ENCODE assay signal across 26 mouse cellular contexts in the genomic region with DNA sequence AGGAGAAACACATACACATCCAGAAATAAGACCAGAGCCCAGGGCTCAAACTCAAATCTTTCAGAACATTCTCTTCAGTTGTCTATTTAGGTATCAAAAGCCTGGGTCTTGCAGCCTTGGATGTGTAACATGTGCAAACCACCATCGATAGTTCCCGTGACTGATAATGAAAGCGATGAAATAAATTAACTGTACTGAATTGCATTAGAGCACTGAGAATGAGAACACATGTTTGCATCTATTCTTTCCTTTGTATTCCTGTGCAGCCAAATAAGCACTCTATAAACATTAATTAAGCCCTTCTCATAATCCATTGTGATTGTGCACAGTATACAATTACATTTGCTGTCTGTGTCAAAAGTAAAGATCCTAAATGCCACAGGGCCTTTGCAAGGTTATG. TPM values are rescaled to one million over a fixed set of nuclear protein-coding genes. Genes with fewer than 3 reads are reported as not detected.
DNase-seq lines count a peak whose midpoint lies in the region; ATAC-seq and TF ChIP-seq lines count a peak whose summit lies in the region.
"Had no signal": no experiment of that assay in that cellular context is flagged by ENCODE, and none has a peak within 500 bp of the region (broad histone marks: within the 10 kb centered on the region; RNA-seq: fewer than 3 reads in every experiment).

No protein-coding gene starts in this region.

- no peak overlapping the region for H3K27ac ChIP-seq in forebrain, embryonic 13.5 days
- no peak overlapping the region for H3K27ac ChIP-seq in forebrain, postnatal 0 days (ENCODE audit: low read depth, low read length)
- no peak overlapping the region for H3K27ac ChIP-seq in forebrain, embryonic 16.5 days (ENCODE audit: low read length)
- no peak overlapping the region for H3K27ac ChIP-seq in forebrain, embryonic 11.5 days (ENCODE audit: low read depth, low read length)
- H3K27ac ChIP-seq in midbrain, postnatal 0 days (ENCODE audit: low read depth, low read length), result no peak overlapping the region
- H3K27ac ChIP-seq in midbrain, embryonic 16.5 days (ENCODE audit: low read length), result no peak overlapping the region
- H3K27ac ChIP-seq: embryonic facial prominence, embryonic 10.5 days; embryonic facial prominence, embryonic 12.5 days; forebrain, embryonic 12.5 days had no signal

- peak; percentile 55; the same call in 1 of the 2 replicates for ATAC-seq in forebrain, embryonic 13.5 days
- no peak for ATAC-seq in forebrain, postnatal 0 days
- ATAC-seq in forebrain, embryonic 16.5 days, result peak; percentile 43; the same call in 1 of the 2 replicates
- ATAC-seq in forebrain, embryonic 11.5 days (replicated peaks; ENCODE audit: low FRiP score), result no peak
- no peak for ATAC-seq in midbrain, postnatal 0 days (ENCODE audit: low FRiP score)
- no peak for ATAC-seq in midbrain, embryonic 16.5 days
- ATAC-seq: activated CD4-positive, CD25-positive, alpha-beta regulatory T cell, adult 4 months; CD4-positive, CD25-positive, alpha-beta regulatory T cell, adult 4 months; Patski had no signal

- H3K36me3 ChIP-seq in forebrain, embryonic 13.5 days (ENCODE audit: poor library complexity, severe bottlenecking), result no peaks in the 10 kb centered on the region
- H3K36me3 ChIP-seq in forebrain, postnatal 0 days (ENCODE audit: insufficient read depth), result no peaks in the 10 kb centered on the region
- no peaks in the 10 kb centered on the region for H3K36me3 ChIP-seq in forebrain, embryonic 16.5 days (ENCODE audit: control insufficient read depth, insufficient read depth)
- no peaks in the 10 kb centered on the region for H3K36me3 ChIP-seq in forebrain, embryonic 11.5 days (ENCODE audit: control insufficient read depth, insufficient read depth, low read length)
- H3K36me3 ChIP-seq in midbrain, postnatal 0 days (ENCODE audit: insufficient read depth, low read length), result no peaks in the 10 kb centered on the region
- no peaks in the 10 kb centered on the region for H3K36me3 ChIP-seq in midbrain, embryonic 16.5 days (ENCODE audit: control insufficient read depth, insufficient read depth, low read length)
- H3K36me3 ChIP-seq: embryonic facial prominence, embryonic 10.5 days; embryonic facial prominence, embryonic 12.5 days; forebrain, embryonic 12.5 days; G1E had no signal

- H3K9ac ChIP-seq in forebrain, embryonic 13.5 days, result no peak overlapping the region
- H3K9ac ChIP-seq in forebrain, postnatal 0 days, result no peak overlapping the region
- no peak overlapping the region for H3K9ac ChIP-seq in forebrain, embryonic 16.5 days (replicated peaks; ENCODE audit: low read depth, low read length)
- no peak overlapping the region for H3K9ac ChIP-seq in forebrain, embryonic 11.5 days (ENCODE audit: low read length)
- H3K9ac ChIP-seq in midbrain, postnatal 0 days (replicated peaks; ENCODE audit: low read length, poor library complexity, severe bottlenecking), result no peak overlapping the region
- no peak overlapping the region for H3K9ac ChIP-seq in midbrain, embryonic 16.5 days (ENCODE audit: low read depth, low read length)
- H3K9ac ChIP-seq: embryonic facial prominence, embryonic 12.5 days; forebrain, embryonic 12.5 days had no signal

- no peak for DNase-seq in forebrain, postnatal 0 days
- DNase-seq in forebrain, embryonic 11.5 days (ENCODE audit: low spot score), result no peak
- DNase-seq in midbrain, postnatal 0 days (ENCODE audit: low spot score), result peak; percentile 10
- DNase-seq in retina, postnatal 1 day, result peak; percentile 59
- no peak for DNase-seq in cerebellum, adult 18-20 months
- DNase-seq: adrenal gland, adult 8-10 months; adrenal gland, postnatal 14 days; adrenal gland, postnatal 36 days; B cell, adult 2 months; cerebellum, adult 11 months; cerebellum, adult 2 months; cerebellum, adult 9-10 months; cerebellum, postnatal 10 days; cerebellum, postnatal 25 days had no signal

- no peaks in the 10 kb centered on the region for H3K27me3 ChIP-seq in forebrain, embryonic 13.5 days
- H3K27me3 ChIP-seq in forebrain, postnatal 0 days (ENCODE audit: insufficient read depth, low read length), result no peaks in the 10 kb centered on the region
- no peaks in the 10 kb centered on the region for H3K27me3 ChIP-seq in forebrain, embryonic 16.5 days (replicated peaks; ENCODE audit: control insufficient read depth, insufficient read depth, low read length)
- no peaks in the 10 kb centered on the region for H3K27me3 ChIP-seq in forebrain, embryonic 11.5 days (ENCODE audit: control insufficient read depth, insufficient read depth, low read length)
- H3K27me3 ChIP-seq in midbrain, postnatal 0 days (ENCODE audit: insufficient read depth, low read length), result no peaks in the 10 kb centered on the region
- H3K27me3 ChIP-seq in midbrain, embryonic 16.5 days (ENCODE audit: control insufficient read depth, insufficient read depth, low read depth, low read length), result no peaks in the 10 kb centered on the region
- H3K27me3 ChIP-seq: CH12.LX; embryonic facial prominence, embryonic 12.5 days; forebrain, embryonic 12.5 days; Patski had no signal

- TF ChIP-seq CTCF in forebrain, postnatal 0 days (IDR thresholded peaks at IDR 0.05; ENCODE audit: low read depth), result no peak
- TF ChIP-seq CTCF in midbrain, postnatal 0 days (IDR thresholded peaks at IDR 0.05), result no peak

- no peaks in the 10 kb centered on the region for H3K9me3 ChIP-seq in forebrain, embryonic 13.5 days (replicated peaks)
- no peaks in the 10 kb centered on the region for H3K9me3 ChIP-seq in forebrain, postnatal 0 days (ENCODE audit: low read length)
- no peaks in the 10 kb centered on the region for H3K9me3 ChIP-seq in forebrain, embryonic 16.5 days (ENCODE audit: control insufficient read depth, low read length)
- H3K9me3 ChIP-seq in forebrain, embryonic 11.5 days (ENCODE audit: control insufficient read depth, low read length), result no peaks in the 10 kb centered on the region
- H3K9me3 ChIP-seq in midbrain, postnatal 0 days (ENCODE audit: low read length), result no peaks in the 10 kb centered on the region
- H3K9me3 ChIP-seq in midbrain, embryonic 16.5 days (replicated peaks; ENCODE audit: control insufficient read depth, low read length, poor library complexity, severe bottlenecking), result no peaks in the 10 kb centered on the region
- H3K9me3 ChIP-seq: embryonic facial prominence, embryonic 10.5 days; embryonic facial prominence, embryonic 12.5 days; forebrain, embryonic 12.5 days had no signal

- peaks cover 6% of the 10 kb centered on the region; the same call in 1 of the 2 replicates for H3K4me1 ChIP-seq in forebrain, embryonic 13.5 days
- H3K4me1 ChIP-seq in forebrain, postnatal 0 days (ENCODE audit: insufficient read depth), result no peaks in the 10 kb centered on the region
- H3K4me1 ChIP-seq in forebrain, embryonic 16.5 days (replicated peaks; ENCODE audit: control insufficient read depth, insufficient read depth, low read length), result no peaks in the 10 kb centered on the region; the same call in 1 of the 2 replicates
- H3K4me1 ChIP-seq in forebrain, embryonic 11.5 days (replicated peaks; ENCODE audit: control insufficient read depth, insufficient read depth, low read length), result no peaks in the 10 kb centered on the region
- no peaks in the 10 kb centered on the region for H3K4me1 ChIP-seq in midbrain, postnatal 0 days (ENCODE audit: insufficient read depth, low read length)
- no peaks in the 10 kb centered on the region for H3K4me1 ChIP-seq in midbrain, embryonic 16.5 days (ENCODE audit: control insufficient read depth, insufficient read depth, low read length)
- H3K4me1 ChIP-seq: embryonic facial prominence, embryonic 10.5 days; embryonic facial prominence, embryonic 12.5 days; forebrain, embryonic 12.5 days had no signal

- no peak overlapping the region for H3K4me3 ChIP-seq in forebrain, embryonic 13.5 days
- H3K4me3 ChIP-seq in forebrain, postnatal 0 days (ENCODE audit: low read depth, low read length), result no peak overlapping the region
- no peak overlapping the region for H3K4me3 ChIP-seq in forebrain, embryonic 16.5 days (replicated peaks; ENCODE audit: low read length)
- no peak overlapping the region for H3K4me3 ChIP-seq in forebrain, embryonic 11.5 days (ENCODE audit: low read depth, low read length)
- H3K4me3 ChIP-seq in midbrain, postnatal 0 days (ENCODE audit: low read depth, low read length), result no peak overlapping the region
- H3K4me3 ChIP-seq in midbrain, embryonic 16.5 days (ENCODE audit: low read depth, low read length), result no peak overlapping the region
- H3K4me3 ChIP-seq: embryonic facial prominence, embryonic 10.5 days; embryonic facial prominence, embryonic 12.5 days; forebrain, embryonic 12.5 days had no signal

- H3K4me2 ChIP-seq in forebrain, embryonic 13.5 days, result no peak overlapping the region
- H3K4me2 ChIP-seq in forebrain, postnatal 0 days (ENCODE audit: low read depth), result no peak overlapping the region
- H3K4me2 ChIP-seq in forebrain, embryonic 16.5 days (ENCODE audit: low read length), result no peak overlapping the region
- H3K4me2 ChIP-seq in forebrain, embryonic 11.5 days (ENCODE audit: low read depth, low read length, severe bottlenecking), result no peak overlapping the region
- H3K4me2 ChIP-seq in midbrain, postnatal 0 days (ENCODE audit: low read depth, low read length, poor library complexity, severe bottlenecking), result no peak overlapping the region
- H3K4me2 ChIP-seq in midbrain, embryonic 16.5 days (ENCODE audit: low read length), result no peak overlapping the region
- H3K4me2 ChIP-seq: embryonic facial prominence, embryonic 12.5 days; forebrain, embryonic 12.5 days had no signal

- WGBS in forebrain, embryonic 13.5 days, result 45% methylated on average over 3 of the region's 3 CpGs
- 25% methylated on average over 3 of the region's 3 CpGs for WGBS in forebrain, postnatal 0 days
- WGBS in forebrain, embryonic 16.5 days, result 20% methylated on average over 3 of the region's 3 CpGs
- WGBS in forebrain, embryonic 11.5 days, result 76% methylated on average over 3 of the region's 3 CpGs
- 79% methylated on average over 3 of the region's 3 CpGs for WGBS in midbrain, postnatal 0 days
- WGBS in midbrain, embryonic 16.5 days, result 76% methylated on average over 3 of the region's 3 CpGs

RNA-seq across cellular contexts. Expression of a gene that starts 47.1 kb away (rescaled TPM):
- 22.4 and 26.0 TPM in 2 replicates for polyA plus RNA-seq in forebrain, embryonic 13.5 days (2015; fragmentation: Nextera tagmentation; extraction: Ambion mirVana)
- total RNA-seq in forebrain, postnatal 0 days (2014; rRNA removed), result 111 and 115 TPM in 2 replicates
- polyA plus RNA-seq in forebrain, postnatal 0 days (2015; fragmentation: Nextera tagmentation; extraction: Ambion mirVana), result 40.1 and 63.1 TPM in 2 replicates
- 43.1 and 51.4 TPM in 2 replicates for polyA plus RNA-seq in forebrain, embryonic 16.5 days (2015; fragmentation: Nextera tagmentation; extraction: Ambion mirVana)
- 8.7 and 12.0 TPM in 2 replicates for polyA plus RNA-seq in forebrain, embryonic 11.5 days (2014; fragmentation: Nextera tagmentation; extraction: Ambion mirVana)
- 106 and 132 TPM in 2 replicates for total RNA-seq in midbrain, postnatal 0 days (2014; rRNA removed)
- polyA plus RNA-seq in midbrain, postnatal 0 days (2015; fragmentation: Nextera tagmentation; extraction: Ambion mirVana), result 60.5 and 67.5 TPM in 2 replicates
- polyA plus RNA-seq in midbrain, embryonic 16.5 days (2015; fragmentation: Nextera tagmentation; extraction: Ambion mirVana), result 64.4 and 76.2 TPM in 2 replicates
- total RNA-seq: adrenal gland, adult 18-20 months; adrenal gland, adult 8-10 months; adrenal gland, postnatal 14 days; adrenal gland, postnatal 36 days; CH12.LX; G1E had no signal
- polyA plus RNA-seq: activated CD4-positive, CD25-positive, alpha-beta regulatory T cell, adult 4 months; CD4-positive, CD25-positive, alpha-beta regulatory T cell, adult 4 months; G1E; Patski had no signal

Comparison
In these comparisons a context has a peak if more than half of its experiments do, and no peak if none do; other contexts are left out.
1. ATAC-seq: peak in forebrain, embryonic 13.5 days (single experiment) and forebrain, embryonic 16.5 days (single experiment); none in forebrain, postnatal 0 days (single experiment), forebrain, embryonic 11.5 days (single experiment), midbrain, postnatal 0 days (single experiment) and midbrain, embryonic 16.5 days (single experiment).
2. DNase-seq: peak in midbrain, postnatal 0 days (single experiment) and retina, postnatal 1 day (single experiment); none in forebrain, postnatal 0 days (single experiment), forebrain, embryonic 11.5 days (single experiment) and cerebellum, adult 18-20 months (0 of 2).